Mouse (Mus musculus) frontal cortex, postnatal 10 days (tissue): ENCODE results near the gene Taf3.

Source experiments
- DNase-seq, 2 experiments: peaks; one replicate each; pipeline ENCODE4 v3.0.0; 2022; ENCODE audit warnings: low spot score in 2 of 2, mixed read lengths in 1 of 2

Taf3 gene

DNA sequence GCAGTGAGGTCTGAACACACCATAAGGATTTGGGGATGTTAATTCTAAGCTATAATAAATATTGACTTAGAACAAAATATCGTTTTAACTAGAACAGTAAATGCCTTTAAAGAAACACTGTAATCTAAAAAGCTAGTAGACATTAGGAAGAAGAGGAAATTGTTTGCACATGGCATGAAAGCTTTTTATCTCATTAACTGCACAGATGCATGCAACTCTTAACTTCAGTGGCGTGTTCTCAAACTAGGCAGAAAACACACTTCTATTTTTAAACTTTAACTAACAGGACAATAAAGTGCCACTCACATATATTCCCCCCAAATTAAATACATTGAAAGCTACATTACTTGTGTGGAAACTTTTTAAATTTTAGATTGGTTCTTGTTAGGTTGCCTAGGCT is 91.8 kb downstream of the Taf3 start:
- no peak for DNase-seq

DNA sequence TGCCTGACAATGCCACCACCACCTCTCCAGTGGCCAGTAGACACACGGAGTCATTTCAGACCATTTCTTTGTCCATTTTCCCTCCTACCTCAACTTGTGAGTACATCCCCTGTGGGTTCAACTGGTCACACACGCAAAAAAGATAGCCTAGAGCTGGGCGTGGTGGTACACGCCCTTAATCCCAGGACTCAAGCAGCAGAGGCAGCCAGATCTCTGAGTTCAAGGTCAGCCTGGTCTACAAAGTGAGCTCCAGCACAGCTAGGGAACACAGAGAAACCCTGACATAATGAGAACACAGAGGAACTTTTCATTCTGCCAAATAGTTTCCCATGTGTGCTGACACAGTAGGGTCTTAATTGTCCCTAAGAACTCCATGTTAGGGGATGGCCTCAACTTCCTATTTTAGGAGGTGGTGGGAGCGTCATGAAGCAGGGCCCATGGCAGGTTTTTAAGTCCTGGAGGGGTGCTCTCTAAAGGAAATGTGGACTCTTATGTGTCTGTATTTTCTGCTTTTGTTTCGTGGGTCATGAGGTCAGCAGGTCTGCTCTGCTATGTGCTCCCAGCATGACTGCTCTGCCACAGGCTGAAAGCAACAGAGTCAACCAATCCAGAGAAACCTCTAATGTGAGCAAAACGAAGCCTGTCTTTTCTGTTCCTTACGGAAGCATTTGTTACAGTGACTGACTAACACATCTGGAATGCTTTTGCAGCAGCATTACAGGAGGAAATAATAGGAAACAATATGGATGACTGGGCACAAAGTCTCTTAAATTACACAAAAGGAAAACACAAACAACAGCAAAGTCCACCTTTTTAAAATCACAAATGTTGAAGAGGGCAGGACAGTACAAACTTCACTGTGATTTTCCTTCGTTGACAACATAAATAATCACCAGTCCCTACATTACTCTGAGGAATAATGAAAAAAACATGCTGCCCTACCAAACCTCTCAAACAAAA is 92.5 kb downstream of the Taf3 start:
- no peak for DNase-seq

DNA sequence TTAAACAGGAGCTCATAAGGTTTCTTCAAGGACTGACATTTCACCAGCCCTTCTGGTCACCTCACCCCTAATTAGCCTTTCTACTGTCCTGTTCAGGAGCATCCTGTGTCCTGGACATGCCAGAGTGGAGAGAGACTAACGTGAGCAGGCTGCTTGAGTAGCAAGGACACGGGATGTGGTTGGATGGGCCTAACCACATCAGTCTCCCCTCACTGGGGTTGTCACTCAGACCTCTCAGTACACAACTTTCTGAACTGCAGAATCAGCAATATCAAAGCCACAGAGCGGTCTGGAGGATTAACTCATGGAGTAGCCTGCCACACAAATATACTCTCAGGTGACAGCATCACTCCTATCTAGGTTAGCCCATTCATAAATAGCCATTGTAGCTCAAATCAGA is 101.7 kb downstream of the Taf3 start:
- DNase-seq = no peak

DNA sequence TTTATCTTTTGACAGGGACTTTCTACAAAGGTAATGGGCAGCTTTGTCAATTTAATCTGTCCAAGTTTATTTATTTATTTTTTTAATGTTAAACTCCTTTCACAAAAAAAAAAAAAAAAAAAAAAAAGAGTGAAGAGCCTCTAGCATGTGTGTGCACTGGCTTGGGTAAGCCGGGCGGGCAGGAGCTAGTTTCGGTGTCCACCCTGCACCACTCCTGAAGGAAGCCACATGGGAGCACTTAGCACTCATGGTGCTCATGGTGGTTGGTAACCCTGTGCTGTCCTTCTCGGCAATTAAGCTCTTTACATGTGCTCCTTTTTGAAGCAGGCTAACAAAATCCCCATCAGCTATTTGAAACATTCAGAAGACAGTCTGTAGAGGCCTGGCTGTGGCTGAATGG is 102.8 kb downstream of the Taf3 start:
- DNase-seq = no peak

DNA sequence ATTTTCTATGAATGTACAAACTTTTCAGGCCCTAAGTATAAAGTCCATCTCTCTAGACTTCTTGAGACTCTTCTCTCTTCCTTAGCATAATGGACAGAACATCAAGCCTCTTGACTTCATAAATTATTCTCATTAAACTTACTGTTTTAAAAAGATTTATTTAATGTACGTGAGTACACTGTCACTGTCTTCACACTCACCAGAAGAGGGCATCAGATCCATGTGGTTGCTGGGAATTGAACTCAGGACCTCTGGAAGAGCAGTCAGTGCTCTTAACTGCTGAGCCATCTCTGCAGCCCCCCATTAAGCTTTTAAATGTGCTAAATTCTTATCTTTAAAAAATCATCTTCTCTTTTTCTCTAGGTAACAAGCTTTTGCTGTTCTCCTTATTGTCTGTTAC is 105.4 kb downstream of the Taf3 start:
- DNase-seq = no peak

DNA sequence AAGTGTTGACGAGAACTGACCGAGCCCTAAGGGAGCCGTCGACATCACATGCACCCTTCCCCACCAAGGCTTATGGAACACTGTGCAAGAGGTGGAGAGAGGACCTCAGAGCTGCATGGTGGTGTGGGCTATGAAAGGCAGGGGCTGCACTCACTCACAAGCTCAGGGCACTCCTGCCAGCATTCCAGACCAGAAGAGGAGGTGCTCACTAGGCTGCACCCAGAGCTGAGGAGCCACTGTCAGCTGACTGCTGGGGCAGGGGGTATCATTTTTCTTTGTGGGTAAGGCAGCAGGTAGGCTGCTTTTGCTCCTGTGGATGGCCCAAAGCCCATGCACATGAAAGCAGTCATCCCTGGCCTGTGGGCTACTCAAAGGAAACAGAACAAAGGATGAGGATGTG is 109.1 kb downstream of the Taf3 start:
- DNase-seq = no peak

DNA sequence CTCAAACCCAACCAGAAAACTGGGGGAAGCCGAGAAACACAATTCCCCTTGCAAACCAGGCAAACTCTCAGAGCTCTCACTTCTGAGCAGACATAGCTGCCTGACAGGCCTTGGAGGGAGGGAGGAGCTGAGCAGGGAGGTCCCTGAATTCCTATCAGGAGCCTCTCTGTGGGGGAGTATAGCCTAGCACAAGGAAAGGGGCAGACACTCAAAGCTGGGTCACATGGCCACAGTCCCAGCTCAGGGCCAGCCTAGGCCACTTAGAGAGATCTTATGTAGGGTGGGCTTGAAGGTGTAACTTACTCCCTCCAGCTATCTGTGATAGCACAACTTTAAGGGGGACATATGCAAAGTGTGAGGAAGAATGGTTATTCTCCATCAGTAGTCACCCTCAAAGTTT is 112.4 kb downstream of the Taf3 start:
- DNase-seq = no peak

DNA sequence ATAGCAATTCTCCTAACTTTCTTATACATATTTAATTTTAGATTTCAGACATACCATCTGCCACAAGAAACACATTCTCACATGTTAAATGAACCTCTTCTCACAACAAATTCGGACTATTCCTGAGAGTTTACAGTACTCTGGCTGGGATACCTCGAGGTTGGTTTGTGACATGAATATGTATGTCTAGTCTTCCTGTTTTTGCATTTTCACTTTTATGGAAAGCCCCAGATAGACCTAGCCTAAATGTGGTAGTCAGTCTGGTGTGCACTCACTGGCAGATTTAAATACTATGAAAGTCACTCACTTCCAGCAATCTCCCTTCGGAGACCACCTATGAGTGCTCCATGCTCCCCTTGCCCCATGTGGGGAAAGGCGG is 121.5 kb downstream of the Taf3 start:
- no peak for DNase-seq

DNA sequence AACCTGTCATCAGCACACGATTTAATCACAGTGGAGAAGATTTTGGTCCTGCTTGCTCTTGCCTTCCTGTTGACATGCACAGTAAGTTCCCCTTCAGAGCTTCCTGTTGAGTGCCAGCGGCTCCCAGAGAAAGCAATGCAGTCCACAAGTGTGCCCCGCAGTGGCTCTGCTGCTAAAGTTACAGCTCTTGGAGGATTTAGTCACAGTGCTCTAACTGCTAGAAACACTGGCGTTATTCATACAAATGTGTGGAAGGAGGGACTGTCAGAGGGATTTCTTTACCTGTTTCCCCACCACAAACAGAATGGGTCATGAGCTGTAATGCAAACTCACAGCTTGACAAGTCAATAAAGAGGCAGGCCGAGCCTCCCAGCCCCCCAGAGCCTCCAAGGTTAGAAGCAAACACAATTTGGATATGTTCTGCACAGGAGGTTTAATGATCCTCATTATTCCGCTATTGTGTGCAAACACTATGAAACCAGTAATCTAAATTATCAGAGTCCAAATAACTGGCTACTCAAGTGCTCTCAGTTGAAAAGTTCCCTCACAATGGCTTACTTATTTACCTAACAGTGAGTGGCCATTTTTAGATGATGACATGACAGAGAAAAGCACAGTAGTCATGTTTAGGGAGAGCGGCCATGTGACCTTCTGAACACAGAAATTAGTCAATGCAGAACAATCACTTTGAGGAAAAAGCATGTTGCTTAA is 122.0 kb downstream of the Taf3 start:
- DNase-seq = no peak

DNA sequence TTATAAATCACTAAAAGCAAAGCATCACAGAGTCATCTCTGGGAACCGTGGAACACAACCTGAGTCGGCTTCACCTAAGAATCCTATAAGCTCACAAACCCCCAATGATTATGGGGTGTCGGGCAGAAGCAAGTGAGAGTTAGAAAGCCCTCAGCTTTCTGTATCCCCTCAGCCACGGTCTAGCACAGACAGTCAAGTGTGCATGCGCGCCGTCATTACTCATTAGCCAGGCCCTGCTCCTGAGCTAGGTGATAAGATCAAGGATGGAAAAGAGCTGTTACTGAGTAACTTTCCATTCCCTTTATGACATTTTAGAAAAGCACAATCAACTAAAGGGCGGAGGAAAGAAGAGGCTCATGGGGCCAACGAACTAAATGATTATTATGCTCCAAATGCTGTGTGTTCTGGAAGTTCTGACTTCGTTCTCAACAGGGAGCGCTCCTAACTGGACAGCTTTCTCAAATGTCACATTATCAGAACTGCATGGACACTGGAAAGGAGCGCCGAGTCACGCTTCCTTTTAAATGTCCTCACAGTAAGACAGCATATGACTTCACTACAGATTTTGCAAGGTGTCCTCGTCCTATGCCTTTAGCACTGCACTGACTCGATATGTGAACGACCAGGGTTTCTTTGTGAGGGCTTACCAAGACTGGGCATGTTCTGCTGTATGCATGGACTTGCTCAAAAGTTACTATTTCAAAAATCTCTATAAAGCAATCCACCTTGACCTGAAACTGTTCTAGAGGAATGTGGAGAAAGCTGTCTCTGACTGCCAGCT is 129.5 kb downstream of the Taf3 start:
- no peak for DNase-seq

DNA sequence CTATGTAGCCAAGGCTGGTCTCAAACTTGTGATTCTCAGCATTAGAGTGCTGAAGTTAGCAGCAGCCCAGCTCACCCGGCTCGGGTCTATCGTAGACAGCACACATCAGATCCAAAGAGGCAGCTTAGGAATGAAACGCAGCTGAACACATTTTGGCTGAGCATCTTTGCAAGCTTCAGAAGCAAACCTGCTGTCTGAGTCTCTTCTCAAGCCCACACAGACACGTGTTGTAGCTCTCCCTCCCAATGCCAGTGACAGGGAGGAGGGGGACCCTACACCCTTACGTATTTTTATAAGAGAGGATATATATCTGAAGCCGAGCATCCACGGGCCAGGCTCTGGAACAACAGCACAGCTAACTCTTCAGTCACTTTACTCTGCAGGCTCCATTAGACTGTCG is 130.8 kb downstream of the Taf3 start:
- DNase-seq = peak in 1 of 2 experiments; percentile 16

DNA sequence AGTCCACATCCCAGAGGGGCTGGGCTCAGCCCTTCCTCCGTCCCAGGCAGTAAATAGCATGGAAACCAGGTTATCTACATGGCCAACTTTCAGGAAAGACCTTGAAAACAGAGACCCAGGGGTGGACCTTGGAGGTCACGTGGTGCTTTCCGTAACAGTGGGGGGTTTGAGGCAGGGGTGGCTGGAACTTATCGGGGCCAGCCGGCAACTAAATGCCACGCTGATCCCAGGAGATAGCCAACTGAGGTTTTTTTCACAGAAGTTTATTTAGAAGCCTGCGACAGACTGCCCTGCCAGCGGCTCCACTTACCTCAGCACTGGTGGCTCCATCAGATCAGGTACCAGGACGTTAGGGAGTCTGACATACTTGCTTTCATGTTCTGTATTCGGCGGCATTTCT is 142.4 kb downstream of the Taf3 start:
- no peak for DNase-seq

DNA sequence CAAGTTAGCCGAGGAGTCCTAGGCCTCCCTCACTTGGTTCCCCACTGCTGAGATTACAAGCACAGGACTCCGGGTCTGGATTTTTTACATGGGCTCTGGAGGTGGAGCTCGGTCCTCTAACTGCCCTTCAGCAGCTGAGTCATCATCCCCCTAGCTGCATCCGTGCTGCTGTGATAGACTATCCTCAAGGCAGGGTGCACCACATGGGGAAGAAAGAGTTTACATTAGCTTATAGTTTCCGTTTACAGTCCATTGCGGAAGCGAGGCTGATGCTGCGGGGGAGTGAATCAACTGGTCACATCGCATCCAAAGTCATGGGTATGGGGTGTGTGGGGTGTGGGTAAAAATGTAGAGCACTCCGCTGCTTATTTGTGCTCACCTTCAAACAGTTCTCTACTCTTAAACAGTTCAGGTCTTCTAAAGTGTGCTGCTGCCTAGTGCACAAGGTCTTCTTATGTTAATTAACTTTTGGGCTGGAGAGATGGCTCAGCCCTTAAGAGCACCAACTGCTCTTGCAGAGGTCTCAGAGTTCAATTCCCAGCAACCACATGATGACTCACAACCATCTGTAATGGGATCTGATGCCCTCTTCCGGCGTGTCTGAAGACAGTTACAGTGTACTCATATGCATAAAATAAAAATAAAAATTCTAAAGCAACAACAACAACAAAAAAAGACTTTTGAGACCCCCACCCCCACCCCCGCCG is 144.4 kb downstream of the Taf3 start:
- DNase-seq = no peak

DNA sequence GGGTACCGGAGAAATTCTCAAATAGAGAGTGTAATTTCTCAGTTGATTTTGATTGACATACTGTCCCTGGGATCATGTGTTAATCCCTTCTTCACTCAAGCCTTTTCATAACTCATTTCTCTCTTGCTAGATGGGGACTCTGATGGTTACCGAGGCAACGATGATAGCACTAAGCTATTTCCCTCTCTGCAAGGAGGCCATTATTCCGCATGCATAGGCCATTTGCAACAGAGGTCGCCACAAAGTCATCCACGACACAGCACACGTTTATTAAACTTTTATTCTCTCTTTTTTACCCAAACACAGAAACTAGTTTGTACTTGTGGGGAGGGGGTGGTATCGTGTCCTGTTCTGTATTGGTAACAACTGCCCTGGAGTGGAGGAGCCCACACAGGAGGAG is 150.6 kb downstream of the Taf3 start:
- DNase-seq = no peak

DNA sequence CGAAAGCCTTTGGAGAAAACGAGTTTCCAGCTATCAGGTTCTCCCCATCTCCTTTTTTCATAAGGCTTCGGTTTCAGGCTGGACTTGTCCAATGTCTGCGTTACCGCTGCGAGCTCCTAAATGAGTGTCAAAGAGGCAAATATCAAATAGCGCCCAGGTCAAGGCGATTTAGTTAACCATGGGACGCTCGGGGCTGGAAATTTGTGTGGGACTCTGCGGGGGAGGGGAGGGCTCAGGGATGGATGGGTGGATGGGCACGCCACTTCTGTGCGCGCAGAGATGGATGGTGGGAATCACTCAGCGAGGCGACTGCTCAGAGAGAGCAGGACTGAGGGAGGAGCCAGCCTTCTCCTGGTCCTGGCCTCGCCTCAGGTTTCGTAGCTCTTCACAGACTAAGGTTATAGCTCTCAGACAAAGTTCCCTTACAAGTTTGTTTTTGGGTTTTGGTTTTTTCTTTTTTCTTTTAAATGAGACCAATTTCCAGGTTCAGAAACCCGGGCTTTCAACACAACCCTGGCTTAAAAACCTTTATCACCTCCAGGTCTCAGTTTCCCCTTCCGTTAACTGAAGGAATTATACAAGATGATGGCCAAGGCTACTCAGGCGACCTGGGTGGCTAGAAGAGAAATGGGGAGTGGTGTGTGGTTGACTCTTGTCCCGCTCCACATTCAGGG is 152.2 kb downstream of the Taf3 start:
- DNase-seq = no peak

DNA sequence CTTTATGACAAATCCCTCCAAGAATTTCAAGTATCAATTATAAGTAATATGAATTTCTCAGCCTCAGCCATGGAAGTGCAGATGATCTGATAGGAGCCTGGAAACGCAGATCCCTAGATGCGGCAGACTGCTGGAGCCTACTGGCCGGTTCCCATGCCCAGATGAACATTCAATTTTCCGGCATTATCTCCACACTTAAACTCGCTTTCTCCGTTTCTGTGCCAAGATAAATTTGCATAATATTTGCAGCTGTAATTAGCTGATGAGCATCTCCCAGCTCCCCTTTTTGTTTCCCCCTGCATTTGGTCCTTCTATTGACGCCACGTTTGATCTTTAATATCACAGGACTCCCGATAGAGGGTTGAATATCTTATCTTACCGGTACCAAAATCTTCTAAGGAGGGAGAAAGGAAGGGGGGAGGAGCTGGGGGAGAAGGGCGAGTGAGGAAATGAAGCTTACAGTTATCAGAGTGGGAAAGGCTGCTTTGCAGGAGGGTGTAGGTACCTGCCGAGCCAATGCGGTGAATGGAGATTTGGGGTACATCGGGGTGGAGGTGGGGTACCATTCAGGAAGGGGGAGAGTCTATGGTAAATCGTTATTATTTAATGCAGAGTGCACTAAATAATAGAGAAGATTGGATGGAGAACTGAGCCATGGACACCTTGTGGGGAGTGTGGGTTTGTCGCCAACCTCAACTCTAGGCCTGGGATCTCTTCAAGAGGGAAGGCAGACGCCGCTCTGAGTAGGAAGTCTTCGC is 153.4 kb downstream of the Taf3 start:
- DNase-seq = no peak

DNA sequence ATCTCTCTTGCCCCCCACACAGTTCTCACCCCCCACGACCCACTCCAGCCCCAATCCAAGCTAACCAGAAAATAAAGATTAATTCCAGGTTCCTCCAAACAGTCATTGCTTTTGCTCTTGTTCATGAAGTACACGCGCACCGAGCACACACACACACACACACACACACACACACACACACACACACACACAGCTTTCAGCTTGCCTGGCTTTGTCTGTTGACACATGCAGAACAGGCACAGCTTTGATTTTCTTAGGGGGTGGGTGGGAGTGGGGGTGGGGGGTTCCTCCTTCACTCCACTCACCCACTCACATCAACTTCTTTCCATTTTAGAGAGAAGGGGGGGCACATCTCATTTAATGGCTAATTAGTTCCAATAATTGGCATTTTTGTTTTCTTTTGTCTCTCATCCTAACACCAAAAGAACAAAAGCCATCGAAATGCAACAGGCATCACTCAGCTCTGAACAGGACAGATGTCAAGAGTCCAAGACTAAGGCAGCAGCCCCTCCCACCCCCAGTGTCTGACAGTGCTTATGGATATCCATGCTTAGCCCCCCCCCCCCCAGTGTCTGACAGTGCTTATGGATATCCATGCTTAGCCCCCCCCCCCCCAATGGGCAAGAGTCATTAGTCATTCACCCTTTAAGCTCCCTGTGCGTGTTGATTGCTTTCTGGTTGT is 155.0 kb downstream of the Taf3 start:
- DNase-seq = no peak

DNA sequence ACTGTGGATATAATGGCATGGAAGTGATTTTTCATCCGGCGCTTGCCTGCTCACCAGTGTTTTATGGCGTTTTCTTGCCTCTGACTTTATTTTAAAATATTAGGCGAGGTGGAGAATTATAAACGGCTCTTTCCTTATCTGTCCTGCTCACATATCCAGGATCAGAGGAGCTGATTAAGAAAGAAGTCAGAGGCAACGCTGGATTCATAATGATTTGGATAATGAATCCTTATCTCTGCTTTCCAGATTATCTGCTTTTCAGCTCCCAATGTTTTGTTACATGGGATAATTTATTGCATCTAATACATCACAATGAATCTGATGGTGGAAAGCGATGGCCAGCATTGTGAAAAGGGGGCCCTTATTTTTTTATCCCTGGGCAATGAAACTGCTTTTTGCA is 155.9 kb downstream of the Taf3 start:
- no peak for DNase-seq

DNA sequence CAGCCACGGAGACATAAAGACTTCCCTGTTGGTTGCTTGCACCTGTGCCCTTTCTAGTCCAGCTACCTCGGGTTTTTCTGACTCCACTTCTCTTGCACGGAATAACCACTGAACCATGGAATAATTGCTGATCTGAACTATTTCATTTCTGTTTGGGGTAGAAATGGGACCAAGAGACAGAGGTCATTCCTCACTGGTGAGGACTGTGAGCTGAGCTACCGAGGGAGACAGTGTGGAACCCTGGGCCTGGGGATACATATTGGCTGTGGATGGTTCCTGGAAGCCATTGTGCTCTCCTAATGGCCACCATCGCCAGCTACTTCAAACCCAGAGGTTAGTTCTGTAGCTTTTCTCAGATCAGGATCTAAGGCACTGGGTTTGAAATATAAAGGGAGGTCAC is 157.5 kb downstream of the Taf3 start:
- no peak for DNase-seq

DNA sequence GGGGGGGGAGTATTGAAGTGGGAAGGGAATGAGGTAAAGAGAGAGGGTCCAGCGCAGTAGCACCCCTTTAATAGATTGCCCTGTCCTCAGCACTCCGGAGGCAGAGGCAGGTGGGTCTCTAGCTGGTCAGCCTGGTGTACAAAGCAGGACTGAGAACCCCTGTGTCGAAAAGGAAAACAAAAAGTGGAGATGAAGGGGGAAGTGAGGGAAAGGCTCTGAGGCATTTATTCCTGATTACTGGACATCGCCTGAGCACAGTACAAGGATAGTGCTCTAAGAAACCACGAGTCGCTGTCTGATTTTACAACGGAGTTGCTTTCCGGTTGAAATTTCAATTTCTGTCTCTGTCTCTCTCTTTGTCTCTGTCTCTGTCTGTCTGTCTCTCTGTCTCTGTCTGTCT is 158.1 kb downstream of the Taf3 start:
- no peak for DNase-seq
